Mouse (Mus musculus) layer of hippocampus, adult 9-10 months (tissue): ENCODE results near the gene Smim4.

Source experiments
- DNase-seq: peaks from one replicate; pipeline ENCODE4 v3.0.0; 2022; ENCODE audit warnings: low spot score

The Smim4 gene

GRCm38 (mm10) chr14:31128826-31129219 is at the start of gene Smim4:
Gene Smim4 (minus strand): TSS chr14:31128956.
- DNase-seq: peak; percentile 85

- no peak for DNase-seq
These were observed 49.0 kb upstream of the Smim4 start for GRCm38 (mm10) chr14:31177715-31178114.

- no peak for DNase-seq
These were observed 48.5 kb upstream of the Smim4 start for GRCm38 (mm10) chr14:31177287-31177686.

GRCm38 (mm10) chr14:31173537-31173936 is 44.8 kb upstream of the Smim4 start:
- no peak for DNase-seq

- no peak for DNase-seq
These were observed 44.2 kb upstream of the Smim4 start for GRCm38 (mm10) chr14:31172781-31173455.

GRCm38 (mm10) chr14:31171821-31172220 is 43.1 kb upstream of the Smim4 start:
- DNase-seq: no peak

- no peak for DNase-seq
These were observed 42.6 kb upstream of the Smim4 start for GRCm38 (mm10) chr14:31171386-31171785.

- DNase-seq: no peak
These were observed 42.2 kb upstream of the Smim4 start for GRCm38 (mm10) chr14:31170963-31171362.

GRCm38 (mm10) chr14:31169508-31169907 is 40.8 kb upstream of the Smim4 start:
- DNase-seq: no peak

GRCm38 (mm10) chr14:31168425-31168824 is 39.7 kb upstream of the Smim4 start, which contains the start of gene Stab1:
Gene Stab1 (minus strand): TSS chr14:31168641.
- DNase-seq: no peak

GRCm38 (mm10) chr14:31166827-31167226 is 38.1 kb upstream of the Smim4 start:
- DNase-seq: no peak

- no peak for DNase-seq
These were observed 37.4 kb upstream of the Smim4 start for GRCm38 (mm10) chr14:31165991-31166630.

- DNase-seq: no peak
These were observed 36.7 kb upstream of the Smim4 start for GRCm38 (mm10) chr14:31165458-31165857.

- no peak for DNase-seq
These were observed 36.3 kb upstream of the Smim4 start for GRCm38 (mm10) chr14:31165010-31165409.

- no peak for DNase-seq
These were observed 35.3 kb upstream of the Smim4 start for GRCm38 (mm10) chr14:31164067-31164466.

- DNase-seq: no peak
These were observed 32.9 kb upstream of the Smim4 start for GRCm38 (mm10) chr14:31161638-31162037.

- no peak for DNase-seq
These were observed 32.4 kb upstream of the Smim4 start for GRCm38 (mm10) chr14:31161191-31161590.

- no peak for DNase-seq
These were observed 31.7 kb upstream of the Smim4 start for GRCm38 (mm10) chr14:31160196-31161150.

- DNase-seq: no peak
These were observed 16.9 kb upstream of the Smim4 start for GRCm38 (mm10) chr14:31145694-31146093.

- no peak for DNase-seq
These were observed 12.3 kb upstream of the Smim4 start for GRCm38 (mm10) chr14:31141011-31141410.

- DNase-seq: no peak
These were observed 11.4 kb upstream of the Smim4 start for GRCm38 (mm10) chr14:31140141-31140540.

GRCm38 (mm10) chr14:31139666-31140065 is 10.9 kb upstream of the Smim4 start:
- DNase-seq: no peak
